ENCODE assay signal across 1 mouse cellular context in the genomic region with DNA sequence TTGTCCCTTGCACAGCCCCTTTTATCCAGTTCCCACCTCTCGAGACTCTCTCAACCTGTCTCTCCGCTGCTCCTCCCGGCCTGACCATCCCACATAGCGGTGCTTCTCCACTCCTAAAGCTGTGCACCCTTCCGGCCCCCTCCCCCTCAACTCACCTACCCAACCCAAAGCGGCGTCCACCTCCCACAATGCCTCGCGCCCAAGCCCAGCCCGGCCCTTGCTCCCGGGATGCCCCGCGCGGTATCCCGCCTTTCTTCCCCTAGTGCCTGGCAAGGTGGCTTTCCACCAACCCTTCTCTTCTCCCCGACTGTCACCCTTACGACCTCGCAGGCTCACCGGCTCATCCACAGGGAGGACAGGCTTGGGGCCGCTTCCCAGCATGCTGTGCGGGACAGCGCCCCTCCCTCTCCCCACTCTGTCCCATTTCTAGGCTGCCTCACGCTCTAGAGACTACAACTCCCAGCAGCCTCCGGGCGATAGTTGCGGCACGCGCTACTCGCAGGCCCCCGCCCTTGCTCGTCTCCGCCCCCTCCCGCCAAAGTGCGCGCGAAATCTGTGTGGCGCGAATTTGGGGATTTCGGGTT.
TF ChIP-seq lines count a peak whose summit lies in the region.

A gene (minus strand): TSS at position 414 of the 584 bp plus-strand sequence.

TF ChIP-seq in CH12.LX, 34 proteins besides CTCF, POLR2A, EP300 and RAD21 (continued from another document):
- TF ChIP-seq ZMIZ1 (IDR thresholded peaks at IDR 0.05; ENCODE audit: low read depth, low read length) (peak; percentile 66), PAX5 (IDR thresholded peaks at IDR 0.05; ENCODE audit: low read length) (no peak), NRF1 (IDR thresholded peaks at IDR 0.05; ENCODE audit: low read depth, low read length) (peak; percentile 52), E2F4 (IDR thresholded peaks at IDR 0.05; ENCODE audit: insufficient replicate concordance, low read depth, low read length) (peak; percentile 77; the same call in 1 of the 2 replicates), CHD1 (IDR thresholded peaks at IDR 0.05; ENCODE audit: low read depth, low read length) (no peak), KAT2A (IDR thresholded peaks at IDR 0.05; ENCODE audit: insufficient replicate concordance, low read length) (peak; percentile 88; the same call in 1 of the 2 replicates), ZC3H11A (IDR thresholded peaks at IDR 0.05; ENCODE audit: low read depth, low read length) (no peak), SIN3A (IDR thresholded peaks at IDR 0.05; ENCODE audit: low read length) (peak; percentile 50; the same call in 1 of the 2 replicates), JUND (conservative IDR thresholded peaks at IDR 0.05; ENCODE audit: low read depth, low read length) (no peak), USF2 (conservative IDR thresholded peaks at IDR 0.05; ENCODE audit: low read depth, low read length) (no peak), ELF1 (IDR thresholded peaks at IDR 0.05; ENCODE audit: low read depth, low read length) (peak; percentile 57), BHLHE40 (IDR thresholded peaks at IDR 0.05; ENCODE audit: low read depth, low read length) (peak; percentile 82), MAZ (IDR thresholded peaks at IDR 0.05; ENCODE audit: low read depth, low read length) (peak; percentile 72; the same call in 1 of the 2 replicates), SMC3 (IDR thresholded peaks at IDR 0.05; ENCODE audit: low read depth, low read length) (no peak), HCFC1 (IDR thresholded peaks at IDR 0.05; ENCODE audit: low read depth, low read length) (peak; percentile 90)
